Mouse (Mus musculus) ES-E14 (cell line): ENCODE measurements at regions not wholly inside any gene's neighbourhood (a gene's known extent, or its start where the extent isn't known, plus 50 kb on each side); places are given as distances from the start of the nearest gene placed in this dataset.

ENCODE experiments used
- ZC3H11A ChIP-seq: IDR thresholded peaks from 2 replicates; pipeline ENCODE4 v1.6.1; 2012; ENCODE audit warnings: low read depth, mild to moderate bottlenecking, inconsistent platforms, low read length, borderline replicate concordance
- ZNF384 ChIP-seq: IDR thresholded peaks from 2 replicates; pipeline ENCODE4 v1.6.1; 2012; ENCODE audit warnings: low read depth, low read length, inconsistent platforms

- TF ChIP-seq ZC3H11A (no peak), ZNF384 (no peak)
These were observed 199.6 kb upstream of the Tfap2d start for GRCm38 (mm10) chr1:18903266-18903665.
